Mouse (Mus musculus) C2C12 (cell line): Measurements from ENCODE around the gene Dcdc2a. TPM values are rescaled to one million over a fixed set of nuclear protein-coding genes. Genes with fewer than 3 reads are reported as not detected.

Experiments
- H3K27me3 ChIP-seq: one replicate; pipeline ENCODE4 v1.6.1; 2011; ENCODE audit not compliant: control insufficient read depth, insufficient read depth, insufficient read length
- H3K36me3 ChIP-seq: one replicate; pipeline ENCODE4 v1.6.1; 2011; ENCODE audit not compliant: control insufficient read depth, insufficient read depth
- H3K4me3 ChIP-seq: one replicate; pipeline ENCODE4 v1.5.1; 2011; ENCODE audit warnings: mild to moderate bottlenecking, control low read depth; ENCODE audit not compliant: poor library complexity, insufficient read depth, severe bottlenecking
- H3K79me2 ChIP-seq: one replicate; pipeline ENCODE4 v1.6.1; 2011; ENCODE audit not compliant: control insufficient read depth, insufficient read depth
- H3K79me3 ChIP-seq: one replicate; pipeline ENCODE4 v1.6.1; 2011; ENCODE audit warnings: low read depth, control low read depth
- H3ac ChIP-seq: one replicate; pipeline ENCODE3; 2011; ENCODE audit warnings: low read depth; ENCODE audit not compliant: control insufficient read depth, insufficient read length
- CEBPB ChIP-seq: IDR thresholded peaks from one replicate; pipeline ENCODE4 v1.6.1; 2011; ENCODE audit warnings: low read depth, mild to moderate bottlenecking, control low read depth, moderate library complexity
- CTCF ChIP-seq: IDR thresholded peaks from one replicate; pipeline ENCODE4 v1.5.1; 2011; ENCODE audit not compliant: control insufficient read depth, insufficient read depth, insufficient read length
- FOSL1 ChIP-seq: IDR thresholded peaks from one replicate; pipeline ENCODE4 v1.8.0; 2011; ENCODE audit warnings: mild to moderate bottlenecking, low read length; ENCODE audit not compliant: poor library complexity, insufficient read depth, severe bottlenecking
- MAX ChIP-seq: IDR thresholded peaks from one replicate; pipeline ENCODE4 v1.6.1; 2011; ENCODE audit warnings: mild to moderate bottlenecking, control low read depth
- MYOD1 ChIP-seq: IDR thresholded peaks from one replicate; pipeline ENCODE4 v1.6.1; 2011; ENCODE audit warnings: low read depth; ENCODE audit not compliant: control insufficient read depth, insufficient read length
- MYOG ChIP-seq: IDR thresholded peaks from one replicate; pipeline ENCODE4 v1.6.1; 2011; ENCODE audit not compliant: control insufficient read depth, insufficient read length; ENCODE audit errors: extremely low read depth
- USF1 ChIP-seq: IDR thresholded peaks from one replicate; pipeline ENCODE4 v1.6.1; 2011; ENCODE audit warnings: low read depth, mild to moderate bottlenecking, control low read depth, moderate library complexity
- polyA plus RNA-seq: library from polyadenylated mRNA; unstranded; fragments of >200 nt; fragmentation: generic; extraction: Trizol; gene quantifications from one replicate; pipeline ENCODE4 v1.2.1, GENCODE M21; 2012; ENCODE audit warnings: missing spikeins

Gene Dcdc2a
- polyA plus RNA-seq, 1 experiment = not detected

GRCm38 (mm10) chr13:25083144-25083572 is 27.4 kb downstream of the Dcdc2a start:
- no peak overlapping the region for H3K4me3 ChIP-seq
- H3ac ChIP-seq = no peak overlapping the region
- H3K79me3 ChIP-seq = no peaks in the 10 kb centered on the region
- peaks cover 5% of the 10 kb centered on the region for H3K27me3 ChIP-seq
- no peak for TF ChIP-seq CEBPB
- no peak for TF ChIP-seq CTCF
- no peak for TF ChIP-seq USF1
- H3K79me2 ChIP-seq = no peaks in the 10 kb centered on the region
- no peaks in the 10 kb centered on the region for H3K36me3 ChIP-seq

- Histone ChIP-seq H3K36me3 (no peaks in the 10 kb centered on the region), H3ac (no peak overlapping the region), H3K79me2 (no peaks in the 10 kb centered on the region), H3K79me3 (no peaks in the 10 kb centered on the region), H3K4me3 (no peak overlapping the region), H3K27me3 (peaks cover 3% of the 10 kb centered on the region)
- TF ChIP-seq MYOD1 (peak; percentile 62), USF1 (no peak), CEBPB (no peak), FOSL1 (peak; percentile 53), MYOG (no peak), MAX (no peak)
Observed at GRCm38 (mm10) chr13:25085147-25085546, 29.3 kb downstream of the Dcdc2a start.

- Histone ChIP-seq H3K27me3 (peaks cover 27% of the 10 kb centered on the region), H3K4me3 (no peak overlapping the region), H3K79me3 (no peaks in the 10 kb centered on the region), H3K36me3 (no peaks in the 10 kb centered on the region), H3K79me2 (no peaks in the 10 kb centered on the region), H3ac (no peak overlapping the region)
- no peak for TF ChIP-seq MYOD1
- TF ChIP-seq MAX = no peak
- no peak for TF ChIP-seq CTCF
- no peak for TF ChIP-seq FOSL1
- TF ChIP-seq MYOG = no peak
- TF ChIP-seq CEBPB = no peak
- TF ChIP-seq USF1 = no peak
Observed at GRCm38 (mm10) chr13:25091347-25091746, 35.5 kb downstream of the Dcdc2a start.

- TF ChIP-seq CTCF (no peak), USF1 (no peak), FOSL1 (no peak), CEBPB (no peak), MYOG (no peak), MAX (no peak), MYOD1 (no peak)
- Histone ChIP-seq H3K79me3 (no peaks in the 10 kb centered on the region), H3K79me2 (no peaks in the 10 kb centered on the region), H3K27me3 (peaks cover 33% of the 10 kb centered on the region), H3K36me3 (no peaks in the 10 kb centered on the region), H3ac (no peak overlapping the region), H3K4me3 (no peak overlapping the region)
Observed at GRCm38 (mm10) chr13:25093776-25094175, 38.0 kb downstream of the Dcdc2a start.

- peaks cover 34% of the 10 kb centered on the region for H3K27me3 ChIP-seq
- H3K4me3 ChIP-seq = no peak overlapping the region
- no peaks in the 10 kb centered on the region for H3K79me3 ChIP-seq
- no peak for TF ChIP-seq CEBPB
- no peak for TF ChIP-seq CTCF
- no peak for TF ChIP-seq FOSL1
- TF ChIP-seq MYOG = no peak
- no peak for TF ChIP-seq USF1
- TF ChIP-seq MYOD1 = no peak
- TF ChIP-seq MAX = no peak
- H3K79me2 ChIP-seq = no peaks in the 10 kb centered on the region
- no peak overlapping the region for H3ac ChIP-seq
- no peaks in the 10 kb centered on the region for H3K36me3 ChIP-seq
Observed at GRCm38 (mm10) chr13:25094381-25094780, 38.6 kb downstream of the Dcdc2a start.

GRCm38 (mm10) chr13:25097348-25097747 is 41.5 kb downstream of the Dcdc2a start:
- no peak overlapping the region for H3ac ChIP-seq
- no peaks in the 10 kb centered on the region for H3K79me3 ChIP-seq
- no peak for TF ChIP-seq USF1
- TF ChIP-seq FOSL1 = no peak
- TF ChIP-seq MYOD1 = no peak
- no peak for TF ChIP-seq MYOG
- TF ChIP-seq CEBPB = no peak
- no peak for TF ChIP-seq MAX
- TF ChIP-seq CTCF = no peak
- H3K27me3 ChIP-seq = peaks cover 40% of the 10 kb centered on the region
- no peaks in the 10 kb centered on the region for H3K36me3 ChIP-seq
- H3K4me3 ChIP-seq = no peak overlapping the region
- no peaks in the 10 kb centered on the region for H3K79me2 ChIP-seq
